Mouse (Mus musculus) ovary, adult 10 weeks (tissue): ENCODE results near the gene Rwdd1. TPM values are rescaled to one million over a fixed set of nuclear protein-coding genes. Genes with fewer than 3 reads are reported as not detected.

Experiments used
- polyA plus RNA-seq: library from polyadenylated mRNA; stranded (reverse); fragments of 350-450 nt; fragmentation: Illumina TruSeq; extraction: RNeasy Lipid Tissue Mini Kit (QIAGEN cat#74804); gene quantifications from one replicate; pipeline ENCODE4 v1.2.3, GENCODE M21; 2014

Rwdd1 gene
- polyA plus RNA-seq: 285 TPM

DNA sequence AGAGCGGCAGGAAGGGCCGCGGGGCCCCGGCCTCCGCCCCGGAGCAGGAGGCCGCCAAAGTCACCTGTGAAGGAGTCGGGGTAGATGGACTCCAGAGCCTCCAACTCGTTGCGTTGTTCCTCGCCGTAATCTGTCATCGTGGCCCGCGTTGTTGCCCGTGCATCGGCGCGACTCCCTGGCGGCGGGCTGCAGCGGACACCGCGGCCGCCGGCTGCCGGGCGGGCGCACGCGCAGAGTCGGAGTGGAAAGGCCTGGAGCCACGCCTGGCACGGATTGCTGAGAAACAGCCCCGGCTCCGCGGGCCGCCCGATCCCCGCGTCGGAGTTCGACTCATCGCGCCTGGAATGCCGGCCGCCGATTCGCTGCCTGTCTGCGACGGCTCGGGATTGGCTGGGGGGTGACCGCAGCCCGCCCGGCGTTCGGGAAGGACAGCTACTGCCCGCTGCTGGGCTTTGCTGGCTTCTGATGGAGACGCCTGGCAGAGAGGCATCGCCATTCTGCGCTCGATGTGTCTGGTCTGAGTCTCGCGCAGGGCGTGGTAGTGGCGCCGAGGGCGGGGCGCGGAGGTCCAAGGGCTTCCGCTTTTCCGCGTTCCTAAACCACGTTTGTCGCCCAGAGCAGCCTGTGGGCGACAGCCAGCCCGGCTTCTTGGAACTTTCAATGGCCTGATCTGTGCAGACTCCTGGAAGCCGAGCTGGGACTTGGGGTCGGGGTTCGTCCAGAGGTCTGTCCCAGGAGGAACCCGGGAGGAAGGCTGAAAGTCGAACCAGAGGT, at the start of gene Rwdd1:
TSS of gene Rwdd1 (minus strand) at position 323 of the 774 bp plus-strand sequence.

DNA sequence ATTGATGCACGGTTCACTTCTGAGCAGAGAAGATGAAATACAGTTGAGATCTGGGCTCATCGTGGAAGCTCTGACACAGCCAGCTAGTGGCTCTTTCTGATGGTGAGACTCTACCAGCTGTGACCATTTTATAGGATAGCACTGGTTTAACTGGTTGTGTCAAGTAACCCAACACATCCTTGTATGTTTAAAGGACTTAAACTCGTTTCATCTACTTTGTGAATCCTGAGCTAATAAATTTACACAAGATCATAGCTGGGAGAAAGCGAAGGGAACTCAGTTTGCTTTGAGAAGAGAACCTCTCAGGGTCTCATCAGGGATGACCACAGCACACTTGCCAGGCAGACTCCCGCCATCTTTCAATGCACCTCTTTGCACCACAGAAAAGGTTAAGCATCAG, 24.8 kb upstream of the Rwdd1 start, which contains the start of gene Calhm4:
TSS of gene Calhm4 (minus strand) at position 101 of the 400 bp plus-strand sequence.

DNA sequence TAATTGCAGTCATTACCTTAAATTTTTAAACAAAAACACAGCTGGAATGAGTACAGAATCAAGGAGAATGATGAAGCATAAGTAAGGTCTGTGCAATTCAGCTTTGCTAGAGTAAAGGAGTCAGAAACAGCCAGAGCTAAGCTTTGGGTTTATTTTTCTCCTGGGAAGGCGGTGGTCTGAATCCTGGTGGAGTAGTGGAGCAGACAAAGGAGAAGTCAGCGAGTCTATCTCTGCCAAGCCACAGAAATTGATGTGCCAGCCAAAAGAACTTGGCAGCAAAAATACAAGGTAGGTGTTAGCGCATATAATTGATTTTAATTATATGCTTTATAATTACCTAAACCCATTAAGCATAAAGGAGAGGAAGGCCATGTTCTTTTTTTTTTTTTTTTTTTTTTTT, 18.0 kb upstream of the Rwdd1 start, which contains the start of gene Trappc3l:
TSS of gene Trappc3l (plus strand) at position 197 of the 400 bp plus-strand sequence.

DNA sequence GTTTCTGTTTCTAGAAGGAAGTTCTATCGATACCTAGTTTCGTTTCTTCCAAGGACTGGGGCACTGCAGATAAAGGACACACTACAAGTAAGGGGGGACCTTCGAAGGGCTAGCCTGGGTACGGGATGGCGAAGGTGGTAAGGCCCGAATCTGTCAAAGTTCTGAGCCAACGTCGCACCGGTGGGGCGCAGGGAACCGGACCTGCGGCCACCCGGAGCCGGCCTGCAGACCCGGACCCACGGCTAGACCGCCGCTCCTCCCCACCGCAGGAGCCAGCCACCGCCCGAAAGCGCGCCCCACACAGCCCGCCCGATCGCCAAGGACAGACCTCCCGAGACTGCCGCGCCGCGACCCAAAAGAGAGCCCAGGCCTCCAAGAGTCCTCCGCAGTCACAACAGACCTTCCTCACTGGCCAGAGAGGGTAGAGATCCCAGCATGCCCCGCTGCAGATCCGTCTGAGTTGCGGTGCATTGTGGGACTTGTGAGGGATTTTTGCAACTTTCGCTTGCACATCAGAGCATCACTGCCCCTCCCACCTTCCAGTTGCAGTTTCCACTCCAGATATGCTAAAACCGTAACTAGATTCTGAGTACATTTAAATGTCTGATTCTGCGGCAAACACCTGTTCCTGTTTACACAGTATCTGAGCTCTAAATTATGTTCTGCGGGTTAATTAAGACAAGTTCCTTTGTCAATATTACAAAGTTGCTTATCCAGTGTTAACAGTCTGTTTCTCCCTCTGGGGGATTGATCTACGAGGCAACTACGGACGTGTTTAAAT, 68.4 kb downstream of the Rwdd1 start, which contains the start of gene Zup1:
TSS of gene Zup1 (minus strand) at position 467 of the 781 bp plus-strand sequence.

Other genes starting within 250 kb of the Rwdd1 start
- not detected for gene Sult3a2, start 232.9 kb downstream of the Rwdd1 start, polyA plus RNA-seq
- not detected for gene Sult3a1, start 161.9 kb downstream of the Rwdd1 start, polyA plus RNA-seq
- gene Rsph4a, start 114.5 kb downstream of the Rwdd1 start, polyA plus RNA-seq: 19.8 TPM
- 54.3 TPM for gene Zup1, start 68.4 kb downstream of the Rwdd1 start, polyA plus RNA-seq
- 2.9 TPM for gene Trappc3l, start 18.0 kb upstream of the Rwdd1 start, polyA plus RNA-seq
- not detected for gene Calhm4, start 24.7 kb upstream of the Rwdd1 start, polyA plus RNA-seq
- gene Calhm5, start 76.9 kb upstream of the Rwdd1 start, polyA plus RNA-seq: 3.8 TPM
- gene Calhm6, start 108.4 kb upstream of the Rwdd1 start, polyA plus RNA-seq: 1.3 TPM
- 26.4 TPM for gene Dse, start 188.1 kb upstream of the Rwdd1 start, polyA plus RNA-seq